Mouse (Mus musculus): ENCODE measurements at regions not wholly inside any gene's neighbourhood (a gene's known extent, or its start where the extent isn't known, plus 50 kb on each side); places are given as distances from the start of the nearest gene placed in this dataset.

DNA sequence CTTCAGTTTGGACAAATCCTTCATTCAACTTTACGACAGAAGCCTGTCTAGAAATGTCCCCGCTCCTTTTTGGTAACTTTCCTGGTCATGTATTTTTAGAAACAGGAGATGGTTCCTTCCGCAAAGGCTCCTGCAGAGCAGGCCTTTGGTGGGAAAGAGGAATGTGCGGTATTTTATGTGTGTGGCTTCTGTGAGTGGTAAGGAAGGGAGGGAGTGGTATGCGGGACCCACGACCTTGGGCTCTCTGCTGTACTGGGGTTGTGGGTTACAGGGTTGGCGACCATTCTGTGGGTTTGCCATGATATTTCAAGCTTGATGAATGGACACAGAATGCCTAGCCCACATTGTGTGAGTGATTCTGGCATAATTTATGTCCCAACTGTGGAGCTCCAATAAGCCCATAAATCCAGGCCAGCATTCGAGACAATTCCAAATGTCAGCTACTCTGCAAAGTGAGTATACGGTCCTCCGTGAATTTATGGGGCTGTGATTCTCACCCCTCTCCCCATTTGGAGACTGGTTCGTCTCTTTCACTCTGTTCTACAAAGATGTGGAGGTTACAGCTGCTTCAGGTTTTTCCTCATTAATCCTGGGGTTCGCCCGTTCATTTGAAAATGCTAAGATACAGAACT, 109.3 kb upstream of the Rxfp2 start:
- no peak for DNase-seq

DNA sequence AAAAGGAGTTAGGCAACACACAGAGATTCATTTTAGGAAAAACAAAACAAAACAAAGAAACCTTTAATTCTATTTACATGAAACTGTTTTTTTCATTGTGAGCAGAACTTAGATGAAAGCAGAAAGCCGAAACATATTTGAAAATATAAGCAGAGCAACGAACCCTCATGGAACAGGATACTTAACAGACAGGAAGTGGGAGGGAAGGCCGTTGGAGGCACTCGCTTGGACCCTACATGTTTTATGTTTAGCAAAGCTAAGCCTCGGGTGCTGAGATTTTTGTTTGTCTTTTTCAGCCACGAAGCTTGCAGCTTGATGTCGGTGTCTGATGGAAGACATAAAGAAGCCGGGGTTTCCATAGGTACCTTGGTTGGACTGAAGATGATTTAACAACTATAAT, 108.5 kb upstream of the Rxfp2 start:
- no peak for DNase-seq

DNA sequence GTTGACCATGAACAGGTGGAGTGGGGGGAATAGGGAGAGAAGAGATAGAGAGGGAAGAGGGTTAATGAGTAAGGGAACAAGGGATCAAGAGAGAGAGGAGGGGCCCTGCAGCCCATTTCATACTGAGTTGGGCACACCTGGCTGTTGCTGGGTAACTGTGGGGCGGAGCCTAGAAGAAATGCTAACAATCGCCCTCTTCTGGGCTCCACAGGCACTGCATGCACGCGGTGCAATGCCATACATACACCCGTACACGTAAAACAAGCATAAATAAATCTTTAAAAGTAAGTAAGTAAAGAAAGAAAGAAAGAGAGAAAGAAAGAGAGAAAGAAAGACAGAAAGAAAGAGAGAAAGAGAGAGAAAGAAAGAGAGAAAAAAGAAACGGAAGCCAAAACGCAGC, 106.5 kb upstream of the Rxfp2 start:
- DNase-seq = no peak

- no peak for DNase-seq
Observed at GRCm38 (mm10) chr5:149915761-149916160, 102.7 kb upstream of the Rxfp2 start.

- no peak for DNase-seq
Observed at GRCm38 (mm10) chr5:149917374-149917773, 101.1 kb upstream of the Rxfp2 start.

DNA sequence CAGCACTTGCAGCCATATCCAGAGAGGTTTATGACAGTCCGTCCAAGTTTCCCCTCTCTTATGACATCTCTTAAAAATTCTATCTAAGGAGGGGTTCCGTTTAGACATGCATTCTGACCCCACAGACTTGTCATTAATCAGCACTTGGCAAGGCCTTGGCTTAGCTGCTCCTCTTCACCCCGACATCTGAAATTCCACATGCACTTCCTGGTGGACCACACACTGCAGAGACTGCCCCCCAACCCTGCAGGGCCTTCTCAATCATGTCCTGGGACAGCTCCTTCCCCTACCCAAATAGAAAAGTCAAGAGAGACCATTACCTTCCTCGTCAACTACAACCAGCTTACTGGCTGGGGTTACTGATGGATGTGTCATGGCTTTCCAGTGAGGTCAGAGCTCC, 99.4 kb upstream of the Rxfp2 start:
- no peak for DNase-seq

- no peak for DNase-seq
Observed at GRCm38 (mm10) chr5:149920326-149920725, 98.1 kb upstream of the Rxfp2 start.

GRCm38 (mm10) chr5:149924501-149924900, 94.0 kb upstream of the Rxfp2 start:
- DNase-seq = no peak

DNA sequence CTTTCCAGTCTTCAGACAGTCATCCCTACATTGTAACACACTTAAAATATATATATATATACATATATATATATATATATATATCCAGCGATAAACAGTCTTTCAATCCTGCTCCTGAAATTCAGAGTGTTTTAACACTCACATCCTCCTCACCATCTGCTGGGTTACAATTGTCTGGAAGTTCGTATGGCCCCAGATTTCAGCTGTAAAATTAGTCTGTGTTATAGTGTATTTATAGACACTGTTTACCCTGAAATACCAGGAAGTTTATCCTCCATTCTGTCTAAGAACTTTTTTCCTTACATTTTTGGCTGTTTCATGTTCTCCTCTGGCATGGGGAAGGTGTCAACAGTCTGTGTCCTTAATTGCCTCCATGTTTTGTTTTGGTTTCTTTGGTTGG, 91.7 kb upstream of the Rxfp2 start:
- no peak for DNase-seq

- DNase-seq = no peak
Observed at GRCm38 (mm10) chr5:149931574-149932161, 86.8 kb upstream of the Rxfp2 start.

DNA sequence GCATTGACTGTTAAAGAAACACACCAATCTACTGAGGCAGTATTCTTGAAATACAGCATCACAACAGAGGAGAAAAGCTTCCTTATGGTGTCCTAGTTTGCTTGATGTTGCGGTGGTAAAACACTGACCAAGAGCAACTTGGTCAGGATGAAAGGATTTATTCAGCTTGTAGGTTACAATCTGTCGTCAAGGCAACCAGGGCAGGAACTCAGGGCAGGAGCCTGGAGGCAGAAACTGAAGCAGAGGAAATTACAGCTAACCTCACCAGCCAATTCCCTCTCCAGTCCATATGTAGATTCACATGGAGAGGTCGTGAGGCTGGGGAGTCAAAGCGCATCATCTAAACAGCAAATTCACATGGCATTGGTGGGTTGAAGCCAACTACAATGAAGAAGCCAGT, 86.3 kb upstream of the Rxfp2 start:
- DNase-seq = no peak

GRCm38 (mm10) chr5:149945651-149946050, 72.8 kb upstream of the Rxfp2 start:
- DNase-seq = no peak

DNA sequence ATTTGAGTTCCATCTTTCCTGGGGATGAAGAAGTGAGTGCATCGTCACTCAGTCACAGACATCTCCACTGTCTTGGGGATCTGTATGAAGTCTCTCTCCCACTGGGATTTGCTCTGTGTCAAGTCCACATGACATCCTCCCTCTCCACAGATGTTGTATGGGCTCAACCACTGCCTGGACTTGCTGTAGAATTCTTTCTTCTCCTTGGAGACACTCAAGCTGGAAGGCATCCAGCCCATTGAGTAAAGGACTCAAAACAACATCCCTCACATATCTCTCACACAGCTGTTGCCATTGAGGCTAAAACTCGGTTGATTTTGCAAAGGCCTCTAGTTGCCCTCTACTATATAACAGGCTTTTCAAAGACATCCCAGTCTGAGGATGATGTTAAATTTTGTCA, 71.0 kb upstream of the Rxfp2 start:
- no peak for DNase-seq

DNA sequence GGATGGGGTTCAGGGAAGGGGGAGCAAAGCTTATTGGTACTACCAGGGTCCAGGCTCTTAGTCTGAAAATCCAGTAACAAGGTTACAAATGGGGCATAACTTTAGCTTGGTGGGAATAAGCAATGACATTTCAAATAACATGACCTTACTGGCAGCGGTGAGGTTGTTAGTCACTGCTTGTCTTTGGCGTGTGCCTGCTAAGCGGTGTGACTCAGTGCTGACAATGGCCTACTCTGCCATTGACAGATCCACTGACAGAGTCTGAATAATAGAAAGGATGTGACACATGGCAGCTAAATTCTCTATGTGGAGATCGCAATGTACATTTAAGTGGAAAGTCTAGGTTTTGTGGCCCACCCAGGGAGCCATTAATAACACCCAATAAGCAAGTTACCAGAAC, 61.5 kb upstream of the Rxfp2 start:
- DNase-seq = no peak

DNA sequence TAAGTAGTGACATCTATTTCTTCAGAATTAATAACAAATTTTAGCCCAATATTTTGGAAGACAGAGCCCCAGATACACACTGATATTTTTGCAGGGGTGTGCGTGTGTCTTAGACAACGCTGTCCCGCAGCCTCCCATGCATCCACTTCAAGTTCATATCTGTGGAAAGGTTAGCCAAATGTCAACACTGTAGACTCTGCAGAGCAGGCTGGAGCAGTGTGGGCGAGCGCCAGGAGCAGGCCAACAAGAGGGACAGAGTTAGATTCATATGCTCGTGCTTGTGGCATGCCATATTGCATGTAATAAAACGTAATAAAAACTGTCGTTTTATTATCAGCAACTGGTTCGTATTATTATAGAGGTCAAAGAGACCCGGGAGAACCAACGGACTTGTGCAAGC, 57.3 kb upstream of the Rxfp2 start:
- no peak for DNase-seq

GRCm38 (mm10) chr5:149964748-149965147, 53.7 kb upstream of the Rxfp2 start:
- DNase-seq = no peak
